Mouse (Mus musculus) heart, postnatal 0 days (tissue): Measurements from ENCODE around the gene 0610010F05Rik. TPM values are rescaled to one million over a fixed set of nuclear protein-coding genes. Genes with fewer than 3 reads are reported as not detected.

ENCODE experiments used
- ATAC-seq: fragments of 200-750 bp; cut with Nextera tagmentation; 2 replicates; pipeline ENCODE4 v1.8.0; 2017; ENCODE audit warnings: low read depth, moderate number of reproducible peaks, moderate library complexity; ENCODE audit not compliant: insufficient read depth
- DNase-seq: peaks from one replicate; pipeline ENCODE4 v3.0.0-alpha.2; 2016; ENCODE audit warnings: low spot score
- H3K27ac ChIP-seq: fragments of 300-500 bp; sonication (generic); 2 replicates; pipeline ENCODE4 v1.5.1; 2014; ENCODE audit warnings: low read depth, mild to moderate bottlenecking
- H3K27me3 ChIP-seq: fragments of 300-500 bp; sonication (generic); 2 replicates; pipeline ENCODE4 v1.6.1; 2014; ENCODE audit warnings: low read length, mixed read lengths; ENCODE audit not compliant: control insufficient read depth, insufficient read depth
- H3K36me3 ChIP-seq: fragments of 300-500 bp; sonication (generic); replicated peaks from 2 replicates; pipeline ENCODE4 v1.6.1; 2014; ENCODE audit warnings: low read length, mixed read lengths; ENCODE audit not compliant: control insufficient read depth, insufficient read depth
- H3K4me1 ChIP-seq: fragments of 300-500 bp; sonication (generic); 2 replicates; pipeline ENCODE4 v1.6.1; 2014; ENCODE audit warnings: antibody characterized with exemption; ENCODE audit not compliant: control insufficient read depth, insufficient read depth
- H3K4me2 ChIP-seq: fragments of 300-500 bp; sonication (generic); 2 replicates; pipeline ENCODE4 v1.6.1; 2014; ENCODE audit warnings: low read depth, mild to moderate bottlenecking, low read length, moderate library complexity
- H3K4me3 ChIP-seq: fragments of 300-500 bp; sonication (generic); 2 replicates; pipeline ENCODE4 v1.5.1; 2014; ENCODE audit warnings: low read depth, low read length
- H3K9ac ChIP-seq: fragments of 300-500 bp; sonication (generic); replicated peaks from 2 replicates; pipeline ENCODE4 v1.6.1; 2014; ENCODE audit warnings: low read depth, low read length, mixed read lengths
- H3K9me3 ChIP-seq: fragments of 300-500 bp; sonication (generic); replicated peaks from 2 replicates; pipeline ENCODE4 v1.6.1; 2016; ENCODE audit warnings: low read length; ENCODE audit not compliant: control insufficient read depth
- CTCF ChIP-seq: IDR thresholded peaks from 2 replicates; pipeline ENCODE4 v1.5.1; 2016; ENCODE audit warnings: antibody characterized with exemption, control low read depth, low read depth
- EP300 ChIP-seq: IDR thresholded peaks from 2 replicates; pipeline ENCODE4 v1.6.1; 2016; ENCODE audit warnings: antibody characterized with exemption, low read depth
- WGBS: fragments of 180-500 bp; shearing (Covaris S2); extraction: QIAGEN DNeasy Blood & Tissue Kit; methylation state at CpG from one replicate; pipeline ENCODE4 v1.1.7; 2014; 5-methylcytosine and 5-hydroxymethylcytosine counted together
- polyA plus RNA-seq: library from polyadenylated mRNA; unstranded; fragments of >200 nt; fragmentation: Nextera tagmentation; extraction: Ambion mirVana; gene quantifications from 2 replicates; pipeline ENCODE4 v1.2.1, GENCODE M21; 2015
- total RNA-seq: library from RNA; depleted of rRNA; stranded (reverse); fragments of >200 nt; gene quantifications from 2 replicates; pipeline ENCODE4 v1.2.3, GENCODE M21; 2014; ENCODE audit warnings: low replicate concordance; rRNA removed

0610010F05Rik gene
- total and polyA plus RNA-seq, 2 experiments from 2014 or later, result 6.6 to 16.2 TPM

GRCm38 (mm10) chr11:23515315-23515714 is 118.1 kb downstream of the 0610010F05Rik start:
- ATAC-seq (no peak), DNase-seq (no peak)
- H3K27ac ChIP-seq, result no peak overlapping the region
- H3K36me3 ChIP-seq, result no peaks in the 10 kb centered on the region
- TF ChIP-seq EP300 (no peak), CTCF (no peak)
- H3K4me2 ChIP-seq, result no peak overlapping the region
- WGBS, result 66% methylated on average over 2 of the region's 2 CpGs
- no peaks in the 10 kb centered on the region for H3K4me1 ChIP-seq
- no peaks in the 10 kb centered on the region for H3K27me3 ChIP-seq
- H3K4me3 ChIP-seq, result no peak overlapping the region
- no peaks in the 10 kb centered on the region for H3K9me3 ChIP-seq
- no peak overlapping the region for H3K9ac ChIP-seq

Other genes starting within 250 kb of the 0610010F05Rik start
- 4.9 and 15.8 TPM in 2 replicates for gene Ahsa2, start 135.6 kb downstream of the 0610010F05Rik start, total RNA-seq
- gene Ahsa2, start 135.6 kb downstream of the 0610010F05Rik start, polyA plus RNA-seq, result 34.7 and 42.9 TPM in 2 replicates
- gene 1700093K21Rik, start 112.5 kb downstream of the 0610010F05Rik start, total RNA-seq, result not detected in 2 replicates
- gene 1700093K21Rik, start 112.5 kb downstream of the 0610010F05Rik start, polyA plus RNA-seq, result not detected in 2 replicates
- 4.8 and 13.3 TPM in 2 replicates for gene Pus10, start 32.0 kb upstream of the 0610010F05Rik start, total RNA-seq
- 7.9 and 8.7 TPM in 2 replicates for gene Pus10, start 32.0 kb upstream of the 0610010F05Rik start, polyA plus RNA-seq
- 12.7 and 22.5 TPM in 2 replicates for gene Pex13, start 32.3 kb upstream of the 0610010F05Rik start, total RNA-seq
- 27.8 and 33.0 TPM in 2 replicates for gene Pex13, start 32.3 kb upstream of the 0610010F05Rik start, polyA plus RNA-seq
- 4.1 TPM in 2 replicates for gene Rel, start 137.3 kb upstream of the 0610010F05Rik start, total RNA-seq
- 2.1 and 2.2 TPM in 2 replicates for gene Rel, start 137.3 kb upstream of the 0610010F05Rik start, polyA plus RNA-seq